Mouse (Mus musculus): Measurements from ENCODE around the gene Wdr77. TPM values are rescaled to one million over a fixed set of nuclear protein-coding genes. Genes with fewer than 3 reads are reported as not detected.
"Not testable (repeated sequence)": the region's sequence is repeated elsewhere in the genome, so short reads cannot be mapped to it uniquely, and the experiment has no call there.

Gene Wdr77
- total RNA-seq (2022) = 10 to 100 TPM; 43.3 to 55.6 (median 52.0) TPM

DNA sequence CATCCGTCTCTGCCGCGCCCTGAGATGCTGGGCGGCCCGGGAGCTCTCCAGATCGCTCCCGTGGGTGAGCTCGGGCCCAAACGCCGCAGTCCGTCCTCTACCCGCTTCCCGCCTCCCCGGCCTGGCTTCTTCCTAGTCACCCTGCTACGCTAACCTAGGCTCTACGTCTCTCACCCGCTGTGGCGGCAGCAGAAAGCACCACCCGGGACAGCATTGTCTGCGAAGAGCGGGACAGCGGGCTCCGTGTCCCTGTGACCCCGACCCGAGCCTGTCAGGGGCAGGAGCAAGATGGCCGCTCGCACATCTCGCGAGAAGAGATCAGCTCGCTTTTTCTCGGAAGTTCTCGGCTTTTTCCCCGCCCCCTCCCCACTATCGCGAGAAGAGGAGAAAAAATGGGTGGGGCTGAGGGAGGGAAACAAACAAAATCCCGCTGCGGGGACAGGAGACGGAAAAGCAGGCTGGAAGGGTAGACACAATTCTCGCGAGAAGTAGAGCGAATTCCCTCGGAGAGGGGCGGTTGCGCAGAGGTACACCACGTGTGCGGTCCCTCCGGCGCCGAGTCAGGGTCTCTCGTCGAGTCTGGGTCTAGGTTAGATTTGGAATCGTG is at the start of gene Wdr77:
TSS of gene Wdr77 (plus strand) at position 396 of the 607 bp plus-strand sequence.
- peak; percentile 95 to 96 for DNase-seq (ENCODE audit: low spot score in 2 of 2)

GRCm38 (mm10) chr3:105910519-105911190 is 48.5 kb upstream of the Wdr77 start:
- no peak for DNase-seq (ENCODE audit: low spot score in 2 of 2)

- DNase-seq (ENCODE audit: low spot score in 2 of 2) = no peak
Observed at GRCm38 (mm10) chr3:105912097-105912880, 46.9 kb upstream of the Wdr77 start.

DNA sequence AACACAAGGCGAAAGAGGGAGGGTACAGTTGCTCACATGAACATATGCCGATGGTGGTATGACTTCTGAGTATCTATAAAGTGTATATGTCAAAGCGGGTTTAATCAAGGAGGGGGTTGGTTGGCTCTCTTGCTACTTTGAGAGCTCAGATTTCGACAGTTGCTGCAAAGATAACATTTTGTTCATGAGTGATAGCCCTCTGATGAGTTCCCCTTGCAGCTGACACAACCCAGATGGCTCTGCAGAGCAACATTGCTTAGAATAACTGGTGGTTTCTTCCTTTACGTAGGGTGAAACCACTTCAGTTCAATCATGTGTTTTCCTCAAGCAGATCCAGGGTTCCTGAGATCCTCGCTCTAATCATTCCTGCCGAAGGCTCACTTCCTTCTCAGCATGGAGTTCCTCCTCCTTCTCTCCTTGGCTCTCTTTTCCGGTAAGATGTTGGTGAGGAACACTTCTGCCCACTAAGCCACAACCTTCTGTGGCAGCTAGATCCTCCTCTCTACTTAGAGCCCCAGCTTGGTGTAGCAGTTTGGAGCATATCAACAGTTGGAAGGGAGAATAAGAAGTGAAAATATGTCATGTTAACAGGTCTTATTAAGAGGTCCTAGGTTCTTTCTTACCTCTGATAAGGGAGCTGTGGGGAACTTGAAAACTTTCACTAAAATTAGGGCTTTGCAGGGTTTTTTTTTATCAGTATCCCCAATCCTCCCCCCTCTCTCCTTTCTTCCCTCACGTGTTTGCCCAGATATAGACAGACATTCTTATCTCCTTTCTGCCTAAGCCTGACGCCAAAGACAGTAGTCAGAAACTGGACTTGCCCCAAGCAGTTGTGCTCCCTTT is 45.1 kb upstream of the Wdr77 start:
- no peak for DNase-seq (ENCODE audit: low spot score in 2 of 2)

DNA sequence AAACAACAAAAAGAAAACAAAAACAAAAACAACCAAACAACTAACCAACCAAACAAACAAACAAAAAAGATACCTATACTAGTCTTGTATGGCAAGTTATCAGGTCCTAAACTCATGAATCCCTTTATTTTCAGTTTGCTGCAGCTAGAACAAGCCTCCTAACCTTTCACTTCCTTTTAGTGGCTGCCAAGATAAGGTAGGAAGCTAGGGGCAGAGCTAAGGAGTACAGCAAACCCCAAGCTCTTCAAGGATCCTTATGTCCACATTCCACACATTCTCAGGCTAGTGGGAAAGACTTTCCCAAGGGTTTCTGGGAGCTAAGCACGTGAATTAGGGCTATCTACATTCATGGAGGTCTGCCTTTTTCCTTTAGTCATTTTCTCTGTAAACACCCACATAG is 43.9 kb upstream of the Wdr77 start:
- no peak for DNase-seq (ENCODE audit: low spot score in 2 of 2)

- not testable (repeated sequence) for DNase-seq (ENCODE audit: low spot score in 2 of 2)
Observed at GRCm38 (mm10) chr3:105916455-105916854, 42.7 kb upstream of the Wdr77 start.

DNA sequence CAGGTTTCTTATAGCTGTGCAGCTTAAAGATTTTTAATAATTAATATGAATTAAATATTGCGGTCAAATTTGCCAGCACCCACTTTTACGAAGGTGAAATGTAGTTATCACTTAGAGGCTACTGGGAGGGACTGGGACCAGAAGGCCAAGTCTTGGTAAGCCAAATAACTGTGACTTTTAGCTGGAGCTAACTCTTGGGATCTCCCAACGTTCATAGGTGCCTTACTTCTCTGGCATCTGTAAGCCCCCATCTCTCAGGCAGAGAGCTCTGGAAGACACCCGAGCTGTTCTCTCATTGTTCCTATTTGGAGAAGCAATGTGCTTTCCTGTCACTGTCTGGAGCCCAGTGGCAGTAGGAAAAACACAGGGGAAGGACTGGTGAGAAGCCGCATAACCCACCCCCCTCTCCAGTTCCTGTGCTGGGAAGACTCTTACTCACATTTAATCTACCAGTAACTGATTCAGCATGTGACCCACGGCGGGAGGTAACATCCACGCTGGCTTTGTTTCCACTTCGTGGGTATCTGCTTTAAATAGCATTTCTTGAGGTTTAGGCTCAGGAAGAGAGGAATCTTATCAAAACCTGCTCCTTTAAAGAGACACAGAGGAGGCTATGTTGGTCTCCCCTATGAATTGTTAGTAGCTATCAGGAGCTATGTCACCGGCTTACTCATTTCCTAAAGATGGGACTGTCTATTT is 41.4 kb upstream of the Wdr77 start:
- DNase-seq (ENCODE audit: low spot score in 2 of 2) = no peak

DNA sequence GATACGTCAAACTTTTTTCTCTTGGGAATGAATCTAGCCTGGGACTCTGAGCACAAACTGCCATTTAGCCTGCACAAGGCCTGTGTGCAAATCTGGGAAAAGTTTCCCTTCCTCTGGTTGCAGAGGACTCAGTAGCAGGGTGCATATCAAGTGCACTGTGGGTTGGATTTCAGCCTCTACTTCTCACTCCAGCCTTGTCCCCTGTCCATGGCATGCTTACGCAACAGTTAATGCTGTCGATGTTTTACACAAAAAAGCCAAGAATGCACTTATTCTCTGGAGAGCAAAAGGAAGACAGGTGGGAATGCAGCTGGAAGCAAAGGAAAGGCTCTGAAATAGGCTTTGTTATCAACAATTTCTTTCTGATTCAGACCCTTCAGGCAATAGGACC is 40.8 kb upstream of the Wdr77 start:
- no peak for DNase-seq (ENCODE audit: low spot score in 2 of 2)

DNA sequence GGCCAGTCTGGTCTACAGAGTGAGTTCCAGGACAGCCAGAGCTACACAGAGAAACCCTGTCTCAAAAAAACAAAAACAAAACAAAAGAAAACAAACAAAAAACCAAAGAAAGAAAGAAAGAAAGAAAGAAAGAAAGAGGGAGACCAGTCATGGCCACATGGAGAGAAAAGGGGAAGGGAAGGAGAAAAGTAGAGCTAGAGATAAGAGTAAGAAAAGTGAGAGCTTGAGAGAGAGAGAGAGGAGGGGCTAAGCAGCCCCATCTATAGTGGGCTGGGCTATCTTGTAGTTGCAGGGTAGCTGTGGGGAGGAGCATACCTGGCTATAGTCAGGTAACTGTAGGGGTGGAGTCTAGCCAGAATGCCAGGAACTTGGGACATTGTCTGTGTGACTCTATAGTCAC is 38.4 kb upstream of the Wdr77 start:
- DNase-seq (ENCODE audit: low spot score in 2 of 2) = not testable (repeated sequence)

DNA sequence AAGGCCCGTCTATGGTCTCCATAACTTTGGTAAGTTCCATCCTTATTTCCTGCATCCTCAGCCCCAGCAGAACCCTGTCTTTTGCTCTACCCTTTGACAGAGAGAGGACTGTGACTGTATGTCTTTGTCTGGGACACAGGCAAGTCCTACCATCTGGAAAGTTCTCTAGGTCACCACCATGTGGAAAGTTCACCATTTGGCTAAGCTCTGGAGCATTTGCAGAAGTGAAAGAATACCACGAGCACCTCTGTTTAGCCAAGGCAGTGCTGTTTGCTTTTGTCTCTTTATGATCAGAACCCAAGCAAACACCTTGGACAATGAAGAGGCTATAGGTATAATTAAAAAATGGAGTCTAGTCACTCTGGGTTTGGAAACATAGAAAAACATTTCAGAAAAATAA is 37.2 kb upstream of the Wdr77 start:
- DNase-seq (ENCODE audit: low spot score in 2 of 2) = no peak

DNA sequence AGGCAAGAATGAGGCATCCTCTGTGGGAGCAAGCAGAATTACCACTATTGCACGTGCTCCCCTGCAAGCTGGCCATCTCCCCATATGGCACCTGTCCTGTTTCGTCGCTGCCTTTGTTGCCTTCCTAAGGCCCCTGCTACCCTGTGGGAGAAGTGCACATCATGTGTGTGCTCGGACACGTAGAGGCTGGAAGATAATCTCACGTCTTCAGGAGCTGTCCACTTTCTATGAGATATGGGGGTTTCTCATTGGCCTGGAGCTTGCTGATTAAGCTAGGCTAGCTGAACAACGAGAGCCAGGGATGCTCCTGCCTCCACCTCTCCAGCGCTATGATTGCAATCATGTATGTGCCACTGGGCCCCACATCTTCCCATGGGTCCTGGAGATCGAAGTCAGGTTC is 34.6 kb upstream of the Wdr77 start:
- DNase-seq (ENCODE audit: low spot score in 2 of 2) = no peak

GRCm38 (mm10) chr3:105927561-105928194 is 31.5 kb upstream of the Wdr77 start:
- DNase-seq (ENCODE audit: low spot score in 2 of 2) = no peak

GRCm38 (mm10) chr3:105928195-105928569 is 31.0 kb upstream of the Wdr77 start:
- DNase-seq (ENCODE audit: low spot score in 2 of 2) = no peak

GRCm38 (mm10) chr3:105928781-105929180 is 30.4 kb upstream of the Wdr77 start:
- DNase-seq (ENCODE audit: low spot score in 2 of 2) = no peak

DNA sequence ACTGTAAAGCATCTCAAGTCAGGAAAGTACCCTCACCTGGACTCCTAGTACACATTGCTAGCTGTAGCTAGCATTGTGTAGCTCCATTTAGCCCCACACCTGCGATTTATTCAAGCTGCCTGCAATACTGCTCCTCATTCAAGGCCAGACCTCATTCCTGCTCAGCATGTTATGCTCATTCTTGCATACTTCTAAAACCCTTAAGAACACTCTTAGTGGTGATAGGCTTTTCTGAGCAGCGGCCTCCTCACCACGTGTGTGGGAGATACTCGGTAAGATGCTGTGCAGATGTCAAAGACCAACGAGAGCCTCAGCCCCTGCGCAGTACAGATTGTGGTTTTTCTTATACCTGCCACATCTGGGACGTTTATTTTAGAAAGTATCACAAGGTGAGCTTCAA is 29.3 kb upstream of the Wdr77 start:
- DNase-seq (ENCODE audit: low spot score in 2 of 2) = no peak

- DNase-seq (ENCODE audit: low spot score in 2 of 2) = no peak
Observed at GRCm38 (mm10) chr3:105931095-105931494, 28.1 kb upstream of the Wdr77 start.

DNA sequence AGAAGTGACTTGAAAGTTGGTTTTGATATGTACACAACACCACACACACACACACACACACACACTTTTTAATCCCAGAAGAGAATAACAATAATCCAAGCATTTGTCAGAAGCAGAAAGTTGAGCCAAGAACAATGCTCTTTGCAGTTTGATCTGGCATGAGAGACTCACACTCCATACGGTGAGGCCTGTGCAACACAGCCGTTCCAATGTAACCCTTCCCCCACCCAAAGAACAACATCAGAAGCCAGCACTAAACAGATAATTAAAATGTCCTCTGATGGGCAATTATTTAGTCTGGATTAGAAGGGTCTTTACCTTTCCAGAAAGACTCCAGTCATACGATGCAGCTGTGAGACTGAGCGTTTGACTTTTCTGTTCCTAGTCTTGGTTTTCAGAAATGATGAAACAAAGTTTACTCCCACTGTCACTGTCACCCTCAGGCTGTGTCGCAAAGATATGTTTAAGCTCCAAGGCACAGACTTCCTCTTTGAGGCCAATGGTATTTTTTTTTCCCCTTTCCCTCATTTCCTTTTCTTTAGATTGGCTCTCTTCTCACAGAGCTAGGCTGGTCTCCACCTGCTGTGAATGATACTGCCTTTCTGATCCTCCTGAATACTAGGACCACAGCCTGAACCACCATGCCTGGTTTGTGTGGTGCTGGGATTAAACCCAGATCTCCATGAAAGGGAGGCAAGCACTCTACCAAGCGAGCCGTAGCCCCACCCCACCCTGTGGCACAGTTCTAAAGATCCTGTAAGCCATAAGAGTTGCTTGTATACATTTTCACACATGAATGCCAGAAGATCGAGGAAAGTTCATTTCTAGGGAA is 26.7 kb upstream of the Wdr77 start, which contains the start of gene I830077J02Rik:
TSS of gene I830077J02Rik (minus strand) at position 425 of the 832 bp plus-strand sequence.
- DNase-seq (ENCODE audit: low spot score in 2 of 2) = no peak

- DNase-seq (ENCODE audit: low spot score in 2 of 2) = no peak
Observed at GRCm38 (mm10) chr3:105933926-105934325, 25.2 kb upstream of the Wdr77 start.

GRCm38 (mm10) chr3:105935033-105935432 is 24.1 kb upstream of the Wdr77 start:
- DNase-seq (ENCODE audit: low spot score in 2 of 2) = no peak

- no peak for DNase-seq (ENCODE audit: low spot score in 2 of 2)
Observed at GRCm38 (mm10) chr3:105936111-105936510, 23.1 kb upstream of the Wdr77 start.

Data from layer of hippocampus, adult 8-10 months (tissue).